Mouse (Mus musculus) MEL (cell line): ENCODE measurements around the gene Mcrip2. TPM values are rescaled to one million over a fixed set of nuclear protein-coding genes. Genes with fewer than 3 reads are reported as not detected.
A peak's percentile ranks its signal among the peaks of the same experiment; 100 is the strongest.

Experiments
- DNase-seq: peaks from one replicate; pipeline ENCODE4 v3.0.0; 2011; ENCODE audit warnings: low read depth, low spot score
- H3K27ac ChIP-seq: 2 replicates; pipeline ENCODE4 v1.5.1; 2012; ENCODE audit warnings: low read depth, mild to moderate bottlenecking, control low read depth, low read length, moderate library complexity; ENCODE audit not compliant: control insufficient read depth
- H3K27me3 ChIP-seq, 2 experiments: fragments of 150-350 bp in 1 of 2; sonication (generic) in 1 of 2; 2 replicates each; pipeline ENCODE4 v1.6.1; 2012; ENCODE audit warnings: low read length in 2 of 2, mild to moderate bottlenecking in 2 of 2, improper control_type of control experiment in 1 of 2, moderate library complexity in 1 of 2; ENCODE audit not compliant: insufficient read depth in 2 of 2, control insufficient read depth in 1 of 2
- H3K36me3 ChIP-seq, 2 experiments: 2 replicates each; pipeline ENCODE4 v1.6.1; 2012 to 2014; ENCODE audit warnings: low read length in 2 of 2, improper control_type of control experiment in 1 of 2, inconsistent platforms in 1 of 2, mild to moderate bottlenecking in 1 of 2; ENCODE audit not compliant: insufficient read depth in 2 of 2, control insufficient read depth in 1 of 2
- H3K4me1 ChIP-seq, 2 experiments: fragments of 150-350 bp in 1 of 2; sonication (generic) in 1 of 2; 2 replicates each; pipeline ENCODE4 v1.6.1; 2012; ENCODE audit warnings: low read length in 2 of 2, improper control_type of control experiment in 1 of 2, mild to moderate bottlenecking in 1 of 2; ENCODE audit not compliant: insufficient read depth in 2 of 2, control insufficient read depth in 1 of 2
- H3K4me3 ChIP-seq, 2 experiments: fragments of 150-350 bp in 1 of 2; sonication (generic) in 1 of 2; 2 replicates each; pipeline ENCODE4 v1.5.1; 2012; ENCODE audit warnings: low read depth in 2 of 2, low read length in 2 of 2, mild to moderate bottlenecking in 2 of 2, moderate library complexity in 2 of 2, control low read depth in 1 of 2, improper control_type of control experiment in 1 of 2; ENCODE audit not compliant: control insufficient read depth in 1 of 2, insufficient read depth in 1 of 2
- H3K79me2 ChIP-seq: 2 replicates; pipeline ENCODE4 v1.6.1; 2012; ENCODE audit warnings: mild to moderate bottlenecking, low read length, moderate library complexity; ENCODE audit not compliant: control insufficient read depth, poor library complexity, insufficient read depth
- H3K9ac ChIP-seq: 2 replicates; pipeline ENCODE4 v1.6.1; 2012; ENCODE audit warnings: low read depth, mild to moderate bottlenecking, control low read depth, low read length, moderate library complexity; ENCODE audit not compliant: control insufficient read depth, poor library complexity, severe bottlenecking
- H3K9me3 ChIP-seq: fragments of 150-350 bp; sonication (generic); replicated peaks from 2 replicates; pipeline ENCODE4 v1.6.1; 2012; ENCODE audit warnings: mild to moderate bottlenecking, low read length, improper control_type of control experiment, moderate library complexity; ENCODE audit not compliant: insufficient read depth
- BHLHE40 ChIP-seq: IDR thresholded peaks from 2 replicates; pipeline ENCODE4 v1.6.1; 2012; ENCODE audit warnings: low read depth, mild to moderate bottlenecking, inconsistent platforms, low read length, improper control_type of control experiment, borderline replicate concordance
- CHD2 ChIP-seq: IDR thresholded peaks from 2 replicates; pipeline ENCODE4 v1.6.1; 2011; ENCODE audit warnings: low read length, improper control_type of control experiment
- CTCF ChIP-seq, 3 experiments: IDR thresholded peaks in 2 of 3; conservative IDR thresholded peaks in 1 of 3; 2 replicates each; pipeline ENCODE4 v1.5.1; 2011 to 2012; ENCODE audit warnings: low read length in 3 of 3, low read depth in 2 of 3, mild to moderate bottlenecking in 2 of 3, improper control_type of control experiment in 1 of 3, inconsistent platforms in 1 of 3, mixed read lengths in 1 of 3, moderate library complexity in 1 of 3; ENCODE audit not compliant: control insufficient read depth in 1 of 3, insufficient read depth in 1 of 3, poor library complexity in 1 of 3, severe bottlenecking in 1 of 3
- E2F4 ChIP-seq: IDR thresholded peaks from 2 replicates; pipeline ENCODE4 v1.6.1; 2011; ENCODE audit warnings: low read depth, low read length, improper control_type of control experiment, borderline replicate concordance
- EP300 ChIP-seq, 2 experiments: IDR thresholded peaks; 2 replicates each; pipeline ENCODE4 v1.6.1; 2011; ENCODE audit warnings: improper control_type of control experiment in 2 of 2, low read length in 2 of 2, low read depth in 1 of 2, mild to moderate bottlenecking in 1 of 2
- HCFC1 ChIP-seq: IDR thresholded peaks from 2 replicates; pipeline ENCODE4 v1.6.1; 2012; ENCODE audit warnings: low read depth, mild to moderate bottlenecking, inconsistent platforms, low read length, improper control_type of control experiment, moderate library complexity
- KAT2A ChIP-seq: conservative IDR thresholded peaks from 2 replicates; pipeline ENCODE4 v1.6.1; 2012; ENCODE audit warnings: low read depth, low read length, improper control_type of control experiment, inconsistent platforms
- MAFK ChIP-seq: IDR thresholded peaks from 2 replicates; pipeline ENCODE4 v1.6.1; 2011; ENCODE audit warnings: low read depth, mild to moderate bottlenecking, low read length, improper control_type of control experiment, borderline replicate concordance
- MAZ ChIP-seq: IDR thresholded peaks from 2 replicates; pipeline ENCODE4 v1.6.1; 2012; ENCODE audit warnings: low read depth, mild to moderate bottlenecking, inconsistent platforms, low read length, improper control_type of control experiment
- MXI1 ChIP-seq: IDR thresholded peaks from 2 replicates; pipeline ENCODE4 v1.6.1; 2011; ENCODE audit warnings: mild to moderate bottlenecking, low read depth, low read length, improper control_type of control experiment
- MYB ChIP-seq: IDR thresholded peaks from 2 replicates; pipeline ENCODE4 v1.6.1; 2011; ENCODE audit warnings: mild to moderate bottlenecking, low read depth, low read length, improper control_type of control experiment
- MYC ChIP-seq: IDR thresholded peaks from 2 replicates; pipeline ENCODE4 v1.6.1; 2011; ENCODE audit warnings: low read depth, mild to moderate bottlenecking, low read length, improper control_type of control experiment, moderate library complexity
- NELFE ChIP-seq: IDR thresholded peaks from 2 replicates; pipeline ENCODE4 v1.6.1; 2011; ENCODE audit warnings: low read depth, low read length, improper control_type of control experiment
- NRF1 ChIP-seq: IDR thresholded peaks from 2 replicates; pipeline ENCODE4 v1.6.1; 2014; ENCODE audit warnings: low read depth, mild to moderate bottlenecking, inconsistent platforms, low read length, improper control_type of control experiment, moderate library complexity; ENCODE audit not compliant: poor library complexity, insufficient read depth, severe bottlenecking
- POLR2AphosphoS2 ChIP-seq: IDR thresholded peaks from 2 replicates; pipeline ENCODE4 v1.6.1; 2011; ENCODE audit warnings: low read length, improper control_type of control experiment
- POLR2AphosphoS5 ChIP-seq: IDR thresholded peaks from 2 replicates; pipeline ENCODE4 v1.6.1; 2012; ENCODE audit warnings: low read depth, borderline replicate concordance, mild to moderate bottlenecking, inconsistent platforms, low read length, moderate library complexity, mixed read lengths
- RCOR1 ChIP-seq: IDR thresholded peaks from 2 replicates; pipeline ENCODE4 v1.6.1; 2012; ENCODE audit warnings: low read depth, mild to moderate bottlenecking, inconsistent platforms, low read length, improper control_type of control experiment
- SIN3A ChIP-seq: IDR thresholded peaks from 2 replicates; pipeline ENCODE4 v1.6.1; 2012; ENCODE audit warnings: low read length, improper control_type of control experiment, inconsistent platforms
- SMC3 ChIP-seq: IDR thresholded peaks from 2 replicates; pipeline ENCODE4 v1.6.1; 2011; ENCODE audit warnings: low read depth, low read length, improper control_type of control experiment
- USF1 ChIP-seq: IDR thresholded peaks from 2 replicates; pipeline ENCODE4 v1.6.1; 2014; ENCODE audit warnings: low read depth, mild to moderate bottlenecking, inconsistent platforms, low read length, improper control_type of control experiment, moderate library complexity
- USF2 ChIP-seq, 2 experiments: IDR thresholded peaks; 2 replicates each; pipeline ENCODE4 v1.6.1; 2011 to 2012; ENCODE audit warnings: improper control_type of control experiment in 2 of 2, low read length in 2 of 2, borderline replicate concordance in 1 of 2, inconsistent platforms in 1 of 2, low read depth in 1 of 2, mild to moderate bottlenecking in 1 of 2; ENCODE audit not compliant: insufficient read depth in 1 of 2
- ZC3H11A ChIP-seq: IDR thresholded peaks from 2 replicates; pipeline ENCODE4 v1.6.1; 2012; ENCODE audit warnings: low read depth, mild to moderate bottlenecking, inconsistent platforms, low read length, improper control_type of control experiment
- ZKSCAN1 ChIP-seq: IDR thresholded peaks from 2 replicates; pipeline ENCODE4 v1.6.1; 2012; ENCODE audit warnings: low read depth, mild to moderate bottlenecking, inconsistent platforms, low read length, improper control_type of control experiment, moderate library complexity
- ZMIZ1 ChIP-seq: IDR thresholded peaks from 2 replicates; pipeline ENCODE4 v1.6.1; 2012; ENCODE audit warnings: low read depth, mild to moderate bottlenecking, inconsistent platforms, low read length, improper control_type of control experiment, moderate library complexity
- ZNF384 ChIP-seq: IDR thresholded peaks from 2 replicates; pipeline ENCODE4 v1.6.1; 2012; ENCODE audit warnings: low read depth, mild to moderate bottlenecking, inconsistent platforms, low read length, improper control_type of control experiment
- polyA plus RNA-seq, 2 experiments: library from polyadenylated mRNA; stranded (reverse) in 1 of 2; unstranded in 1 of 2; fragments of >175 nt in 1 of 2; fragments of >200 nt in 1 of 2; gene quantifications; 2 replicates each; pipeline versions ENCODE4 v1.2.1 to v1.2.4; 2012; ENCODE audit warnings: low replicate concordance in 2 of 2, low read depth in 1 of 2; ENCODE audit not compliant: insufficient read length in 2 of 2, insufficient read depth in 1 of 2, missing spikeins in 1 of 2
- total RNA-seq: library from RNA; depleted of rRNA; stranded (reverse); fragments of 300-350 nt; gene quantifications from 2 replicates; pipeline ENCODE4 v1.2.3, GENCODE M21; 2012

The Mcrip2 gene
- total and polyA plus RNA-seq, 3 experiments: 88.9 to 281 (median 107) TPM

DNA sequence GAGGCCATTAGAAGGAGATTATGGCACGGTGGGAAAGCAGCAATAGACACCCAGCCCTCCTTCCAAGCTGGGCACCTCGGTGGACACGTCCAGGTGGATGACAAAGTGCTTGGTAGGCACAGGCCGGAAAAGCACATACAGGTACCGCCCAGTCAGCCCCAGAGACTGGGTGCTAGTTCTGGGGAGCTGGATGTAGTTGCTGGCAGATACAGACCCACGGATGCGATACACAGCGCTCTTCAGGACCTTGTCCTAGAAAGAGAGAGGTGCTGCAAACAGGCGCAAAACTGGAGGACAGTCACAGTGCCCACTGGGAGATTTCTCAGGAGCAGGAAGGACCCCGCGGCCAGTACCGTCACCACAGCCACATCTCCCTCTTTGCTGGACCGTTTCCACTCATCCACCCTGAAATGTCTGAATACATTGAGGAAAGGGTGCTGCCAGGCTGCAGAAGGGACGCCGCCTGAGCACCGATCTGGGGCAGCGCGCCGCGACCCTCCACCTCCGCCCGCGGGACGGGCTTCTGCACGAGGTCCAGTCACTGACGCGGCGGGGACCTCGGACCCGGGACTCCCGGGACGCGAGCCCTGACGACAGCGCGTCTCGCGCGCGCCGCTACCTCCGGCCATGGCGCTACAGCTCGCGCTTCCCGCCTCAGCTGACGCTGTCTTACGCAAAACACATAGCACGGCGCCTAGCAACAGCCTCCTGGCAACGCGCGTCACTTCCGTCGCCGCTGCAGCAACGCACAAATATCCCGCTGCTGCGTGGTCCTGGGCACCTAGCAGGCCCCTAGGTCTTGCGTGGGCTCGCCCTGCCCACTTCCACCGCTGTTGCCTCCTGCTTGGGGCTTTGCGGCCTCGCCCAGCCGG is 7.5 kb downstream of the Mcrip2 start, which contains the start of gene Wdr90 (continued):
- TF ChIP-seq ZKSCAN1: no peak
- TF ChIP-seq POLR2AphosphoS2: 0 out of 2 replicates have a peak, but pooled peaks have one; percentile 13
- TF ChIP-seq ZC3H11A: no peak
- TF ChIP-seq E2F4: peak; percentile 89; the same call in 1 of the 2 replicates

DNA sequence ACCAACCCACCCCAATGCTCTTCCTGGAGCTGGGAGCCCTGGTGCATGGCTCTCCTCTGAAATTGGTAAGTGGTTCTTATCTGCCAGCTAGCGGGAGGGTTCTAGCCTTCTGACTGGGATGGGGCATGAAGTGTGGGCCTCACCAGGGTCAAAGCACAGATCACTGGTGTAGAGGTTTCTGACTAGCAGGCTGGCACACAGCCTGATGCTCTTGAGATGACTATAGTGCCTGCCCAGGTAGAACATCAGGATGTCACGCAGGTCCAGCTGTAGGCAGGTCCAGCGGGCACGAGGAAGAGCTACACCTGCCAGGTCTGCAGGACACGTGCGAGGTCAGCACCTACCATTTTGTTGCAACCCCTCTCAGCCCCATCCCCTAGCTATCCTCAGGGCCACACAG is 8.3 kb downstream of the Mcrip2 start:
- TF ChIP-seq MAFK (no peak), MYC (no peak), SMC3 (no peak), POLR2AphosphoS2 (no peak), MYB (no peak), ZMIZ1 (no peak), KAT2A (no peak), NRF1 (no peak), POLR2AphosphoS5 (no peak), RCOR1 (no peak), USF1 (no peak), E2F4 (no peak)
- Histone ChIP-seq H3K4me3 (no peak overlapping the region), H3K27ac (no peak overlapping the region), H3K9me3 (no peaks in the 10 kb centered on the region), H3K27me3 (no peaks in the 10 kb centered on the region), H3K79me2 (peaks cover 3% of the 10 kb centered on the region), H3K4me1 (peaks cover 0 to 16% of the 10 kb centered on the region in 2 experiments; a peak in 2 of 4 replicates), H3K9ac (peak overlapping the region; percentile 69), H3K36me3 (peaks cover 0 to 9% of the 10 kb centered on the region in 2 experiments; a peak in 2 of 4 replicates)
- DNase-seq: no peak

DNA sequence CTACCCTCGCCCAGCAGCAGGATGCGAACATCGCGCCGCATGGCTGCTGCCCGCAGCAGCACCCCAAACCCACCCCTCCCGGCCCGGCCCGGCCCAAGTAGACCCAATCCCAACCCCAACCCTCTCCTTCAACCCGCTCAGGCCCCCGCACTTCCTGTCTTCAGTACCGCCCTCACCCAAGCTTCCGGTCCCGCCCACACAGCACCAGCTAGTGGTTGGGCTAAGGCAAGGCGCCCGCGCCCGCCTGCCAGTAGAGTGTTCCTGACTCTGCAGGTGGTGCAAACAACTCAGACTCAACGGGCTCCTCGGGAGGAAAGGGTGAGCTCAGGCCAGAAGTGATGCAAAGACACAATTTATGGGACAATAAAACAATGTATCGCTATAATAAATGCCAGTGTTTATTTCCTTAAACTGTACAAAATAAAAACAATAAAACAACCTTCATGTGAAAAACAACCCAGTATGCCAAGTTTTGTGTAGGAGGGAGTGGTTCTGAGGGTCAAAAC is 24.1 kb downstream of the Mcrip2 start, which contains the start of gene Rhot2:
Rhot2 (minus strand) TSS at position 456 of the 506 bp plus-strand sequence.
- peaks cover 11% of the 10 kb centered on the region for H3K79me2 ChIP-seq
- H3K4me1 ChIP-seq: peaks cover 3 to 15% of the 10 kb centered on the region in 2 experiments; a peak in 3 of 4 replicates
- peak within 1 kb of the TSS; percentile 75 to 86 for H3K4me3 ChIP-seq
- no peaks in the 10 kb centered on the region for H3K9me3 ChIP-seq
- H3K36me3 ChIP-seq: peaks cover 0 to 3% of the 10 kb centered on the region in 2 experiments; a peak in 2 of 4 replicates
- H3K9ac ChIP-seq: peak within 1 kb of the TSS; percentile 89
- peak within 1 kb of the TSS; percentile 79 for H3K27ac ChIP-seq
- DNase-seq: peak; percentile 96
- H3K27me3 ChIP-seq: no peaks in the 10 kb centered on the region
- TF ChIP-seq KAT2A: no peak
- TF ChIP-seq POLR2AphosphoS5: no peak; the same call in 1 of the 2 replicates
- TF ChIP-seq SIN3A: peak; percentile 52
- peak; percentile 86 for TF ChIP-seq MAZ
- TF ChIP-seq BHLHE40: no peak
- TF ChIP-seq EP300 (IDR thresholded peaks at IDR 0.05; ENCODE audit: low read depth in 1 of 2, low read length in 2 of 2): 0 out of 4 replicates have a peak, but pooled peaks of 1 of the 2 experiments have one; percentile 20
- no peak for TF ChIP-seq USF1
- peak; percentile 84 for TF ChIP-seq HCFC1
- TF ChIP-seq MXI1: peak; percentile 54; the same call in 1 of the 2 replicates
- no peak for TF ChIP-seq ZKSCAN1
- no peak for TF ChIP-seq E2F4
- TF ChIP-seq CTCF (IDR thresholded peaks at IDR 0.05 in 2 of 3, conservative IDR thresholded peaks at IDR 0.05 in 1 of 3; ENCODE audit: control insufficient read depth in 1 of 3, insufficient read depth in 1 of 3, low read depth in 2 of 3, low read length in 3 of 3, poor library complexity in 1 of 3, severe bottlenecking in 1 of 3): peak in 1 of 3 experiments; percentile 29; a peak in 2 of 6 replicates
- no peak for TF ChIP-seq MYB
- TF ChIP-seq USF2 (IDR thresholded peaks at IDR 0.05; ENCODE audit: borderline replicate concordance in 1 of 2, insufficient read depth in 1 of 2, low read depth in 1 of 2, low read length in 2 of 2): no peak
- no peak for TF ChIP-seq ZNF384
- TF ChIP-seq NELFE: peak; percentile 78
- no peak for TF ChIP-seq CHD2
